10 mouse cellular contexts compared by ENCODE assay signal in the genomic region with DNA sequence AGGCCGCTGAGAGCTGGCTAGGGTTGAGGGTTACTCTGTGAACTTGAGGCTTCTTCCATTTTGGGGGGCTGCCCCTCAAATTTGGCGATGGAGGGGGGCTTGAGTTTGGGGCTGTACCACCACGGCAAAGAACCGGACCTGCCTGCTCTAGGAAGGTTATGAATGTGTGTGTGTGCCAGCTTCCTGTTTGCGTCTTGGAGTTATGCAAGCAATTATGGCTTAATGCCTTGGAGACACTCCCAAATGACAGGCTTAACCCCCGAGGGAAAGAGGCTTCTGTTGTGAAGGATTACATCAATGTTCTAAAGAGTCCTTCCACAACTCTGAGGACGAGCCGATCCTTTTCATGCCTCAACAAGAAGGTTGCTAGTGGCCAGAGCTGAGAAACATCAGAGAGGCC.
DNase-seq lines count a peak whose midpoint lies in the region; ATAC-seq lines count a peak whose summit lies in the region.
"Had no signal": no experiment of that assay in that cellular context is flagged by ENCODE, and none has a peak within 500 bp of the region (broad histone marks: within the 10 kb centered on the region; RNA-seq: fewer than 3 reads in every experiment).

No protein-coding gene starts in this region.

- ATAC-seq in embryonic facial prominence, embryonic 15.5 days (ENCODE audit: insufficient number of reproducible peaks, low FRiP score, low TSS enrichment, low read depth): 0 out of 2 replicates have a peak, but pooled peaks have one; percentile 52
- ATAC-seq in intestine, embryonic 16.5 days: 0 out of 2 replicates have a peak, but pooled peaks have one; percentile 38

- 69% methylated on average over 8 of the region's 8 CpGs for WGBS in heart, embryonic 10.5 days
- WGBS in embryonic facial prominence, embryonic 15.5 days: 10% methylated on average over 8 of the region's 8 CpGs
- whole genome bisulfite sequencing in intestine, embryonic 16.5 days: 44% methylated on average over 8 of the region's 8 CpGs

- H3K27me3 ChIP-seq in heart, embryonic 10.5 days (ENCODE audit: insufficient read depth, poor library complexity, severe bottlenecking): 0 out of 2 replicates have a peak, but pooled peaks cover 3% of the 10 kb centered on the region
- H3K27me3 ChIP-seq in embryonic facial prominence, embryonic 15.5 days: no peaks in the 10 kb centered on the region
- H3K27me3 ChIP-seq in intestine, embryonic 16.5 days (replicated peaks; ENCODE audit: control insufficient read depth, insufficient read depth, low read length): no peaks in the 10 kb centered on the region
- H3K27me3 ChIP-seq: liver, embryonic 15.5 days had no signal

- no peak overlapping the region for H3K9ac ChIP-seq in embryonic facial prominence, embryonic 15.5 days
- H3K9ac ChIP-seq in intestine, embryonic 16.5 days (ENCODE audit: low read depth, low read length): no peak overlapping the region
- H3K9ac ChIP-seq: liver, embryonic 15.5 days had no signal

- H3K4me3 ChIP-seq in heart, embryonic 10.5 days: no peak overlapping the region
- no peak overlapping the region for H3K4me3 ChIP-seq in embryonic facial prominence, embryonic 15.5 days (replicated peaks)
- H3K4me3 ChIP-seq in intestine, embryonic 16.5 days (ENCODE audit: low read length): no peak overlapping the region
- H3K4me3 ChIP-seq: liver, embryonic 15.5 days had no signal

- no peaks in the 10 kb centered on the region for H3K9me3 ChIP-seq in heart, embryonic 10.5 days
- H3K9me3 ChIP-seq in embryonic facial prominence, embryonic 15.5 days (replicated peaks): no peaks in the 10 kb centered on the region
- no peaks in the 10 kb centered on the region for H3K9me3 ChIP-seq in intestine, embryonic 16.5 days (ENCODE audit: control insufficient read depth, low read length)
- H3K9me3 ChIP-seq: G1E; liver, embryonic 15.5 days had no signal

- no peaks in the 10 kb centered on the region for H3K36me3 ChIP-seq in heart, embryonic 10.5 days
- no peaks in the 10 kb centered on the region for H3K36me3 ChIP-seq in embryonic facial prominence, embryonic 15.5 days
- H3K36me3 ChIP-seq in intestine, embryonic 16.5 days (ENCODE audit: control insufficient read depth, insufficient read depth, low read length): no peaks in the 10 kb centered on the region
- H3K36me3 ChIP-seq: G1E; liver, embryonic 15.5 days had no signal

- DNase-seq in heart, adult 8-10 months (ENCODE audit: low spot score): peak; percentile 58
- no peak for DNase-seq in heart, embryonic 10.5 days (ENCODE audit: low spot score)
- peak; percentile 23 to 36 for DNase-seq in monocyte, adult 2 months (ENCODE audit: low read depth in 1 of 2, low spot score in 2 of 2)
- no peak for DNase-seq in frontal cortex, postnatal 36 days (ENCODE audit: low spot score in 2 of 2)
- DNase-seq in layer of hippocampus, adult 11-12 months (ENCODE audit: low spot score): no peak
- no peak for DNase-seq in layer of hippocampus, postnatal 10 days (ENCODE audit: low spot score in 2 of 2)

- no peak overlapping the region for H3K27ac ChIP-seq in heart, embryonic 10.5 days
- H3K27ac ChIP-seq in embryonic facial prominence, embryonic 15.5 days (replicated peaks): peak overlapping the region; percentile 63
- H3K27ac ChIP-seq in intestine, embryonic 16.5 days (ENCODE audit: low read length): no peak overlapping the region
- H3K27ac ChIP-seq: liver, embryonic 15.5 days had no signal

- H3K4me2 ChIP-seq in embryonic facial prominence, embryonic 15.5 days (replicated peaks): peak overlapping the region; percentile 19
- no peak overlapping the region for H3K4me2 ChIP-seq in intestine, embryonic 16.5 days (ENCODE audit: low read depth, low read length)
- H3K4me2 ChIP-seq: liver, embryonic 15.5 days had no signal

- H3K4me1 ChIP-seq in heart, embryonic 10.5 days: peaks cover 12% of the 10 kb centered on the region
- H3K4me1 ChIP-seq in embryonic facial prominence, embryonic 15.5 days: peaks cover 41% of the 10 kb centered on the region
- H3K4me1 ChIP-seq in intestine, embryonic 16.5 days (ENCODE audit: control insufficient read depth, insufficient read depth, low read length): peaks cover 23% of the 10 kb centered on the region

Comparison
In these comparisons a context has a peak if more than half of its experiments do, and no peak if none do; other contexts are left out.
1. DNase-seq: peak in heart, adult 8-10 months (single experiment) and monocyte, adult 2 months (2 of 2); none in heart, embryonic 10.5 days (single experiment), frontal cortex, postnatal 36 days (0 of 2), layer of hippocampus, adult 11-12 months (single experiment) and layer of hippocampus, postnatal 10 days (0 of 2).